Mouse (Mus musculus) cerebellum, adult 9-10 months (tissue): Measurements from ENCODE around the gene Mrgprh.
"Not testable (repeated sequence)": the region's sequence is repeated elsewhere in the genome, so short reads cannot be mapped to it uniquely, and the experiment has no call there.

Experiments
- DNase-seq: peaks from one replicate; pipeline ENCODE4 v3.0.0; 2022

Mrgprh gene

DNA sequence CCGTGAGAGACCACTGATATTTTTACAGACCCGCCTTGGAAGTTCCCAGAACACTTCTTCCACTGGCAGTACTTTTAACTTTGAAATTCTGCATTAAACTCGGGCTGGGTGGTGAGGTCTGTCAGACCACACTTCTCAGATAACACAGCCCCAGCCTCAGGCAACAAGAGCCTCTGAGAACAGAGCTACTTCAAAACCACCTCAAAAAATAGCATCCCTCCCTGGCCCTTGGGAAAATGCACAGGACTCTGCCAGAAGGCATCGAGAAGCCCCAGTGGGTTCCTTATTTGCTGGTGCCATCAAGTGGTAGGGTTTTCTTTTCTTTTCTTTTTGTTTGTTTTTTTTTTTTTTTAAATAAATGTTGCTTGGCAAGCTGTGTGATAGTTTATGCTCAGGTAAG, 7.2 kb upstream of the Mrgprh start:
- no peak for DNase-seq

DNA sequence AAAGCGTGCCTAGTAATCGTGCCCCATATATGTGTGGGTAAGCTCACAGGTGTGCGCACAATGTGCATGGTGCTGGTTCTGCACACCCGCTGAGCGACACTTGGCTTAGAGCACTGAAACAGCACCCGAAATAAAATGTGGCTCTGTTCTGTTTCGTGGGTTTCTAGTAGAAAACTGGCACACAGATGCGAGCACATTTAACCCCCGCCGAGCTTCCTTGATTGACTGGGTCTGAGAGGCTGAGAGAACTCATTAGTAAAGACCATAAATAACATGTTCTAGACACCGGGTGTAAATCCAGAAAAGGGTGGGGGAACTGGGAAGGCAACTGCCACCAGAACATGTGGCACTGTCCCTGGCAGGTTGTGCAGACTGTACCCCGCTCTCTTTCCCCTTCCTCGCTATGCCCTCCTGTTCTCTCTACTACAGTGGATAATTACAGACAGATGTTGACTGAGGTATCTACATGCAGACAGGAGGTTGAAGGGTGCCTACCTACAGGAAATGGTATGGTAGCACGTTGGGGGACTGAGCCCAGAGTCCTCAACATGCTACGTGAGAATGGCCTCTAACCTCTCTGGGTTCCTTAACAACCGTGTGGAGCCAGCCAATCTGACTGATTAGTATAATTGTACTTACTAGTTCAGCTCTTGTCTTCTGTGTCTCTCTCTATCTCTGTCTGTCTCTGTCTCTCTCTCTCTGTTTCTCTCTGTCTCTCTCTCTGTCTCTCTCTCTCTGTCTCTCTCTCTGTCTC, 3.4 kb upstream of the Mrgprh start:
- DNase-seq = peak; percentile 54

DNA sequence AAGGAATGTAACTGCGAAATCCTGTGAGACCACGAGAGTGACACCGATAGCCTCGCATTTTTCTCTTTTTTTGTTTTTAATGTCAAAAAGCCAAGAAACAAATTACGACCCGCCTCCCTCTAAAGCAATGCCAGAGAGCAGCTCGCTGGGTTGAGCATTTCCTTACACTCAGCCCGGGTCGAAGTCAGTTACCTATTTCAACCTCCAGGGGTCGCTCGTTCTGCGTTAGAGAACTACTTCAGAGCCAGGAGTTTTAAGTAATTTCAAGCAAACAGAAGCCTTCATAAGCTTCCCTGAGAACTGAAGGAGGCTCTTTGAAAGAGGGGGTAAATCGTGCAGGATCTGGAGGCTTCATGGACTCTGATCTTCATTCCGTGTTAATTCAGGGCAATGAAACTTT, 4.3 kb downstream of the Mrgprh start:
- DNase-seq = peak; percentile 86

DNA sequence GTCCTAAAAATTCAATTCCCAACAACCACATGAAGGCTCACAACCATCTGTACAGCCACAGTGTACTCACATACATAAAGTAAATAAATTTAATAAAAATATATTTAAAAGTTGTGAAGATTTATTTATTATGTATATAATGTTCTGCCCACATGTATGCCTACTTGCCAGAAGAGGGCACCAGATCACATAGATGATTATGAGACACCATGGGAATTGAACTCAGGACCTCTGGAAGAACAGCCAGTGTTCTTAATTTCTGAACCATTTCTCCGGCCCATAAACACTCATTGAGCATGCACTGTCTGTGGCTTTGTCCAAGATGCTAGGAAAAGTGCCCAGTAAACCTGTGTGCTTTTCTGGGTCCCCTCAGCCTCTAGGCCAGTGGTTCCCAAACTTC, 5.4 kb downstream of the Mrgprh start:
- no peak for DNase-seq

DNA sequence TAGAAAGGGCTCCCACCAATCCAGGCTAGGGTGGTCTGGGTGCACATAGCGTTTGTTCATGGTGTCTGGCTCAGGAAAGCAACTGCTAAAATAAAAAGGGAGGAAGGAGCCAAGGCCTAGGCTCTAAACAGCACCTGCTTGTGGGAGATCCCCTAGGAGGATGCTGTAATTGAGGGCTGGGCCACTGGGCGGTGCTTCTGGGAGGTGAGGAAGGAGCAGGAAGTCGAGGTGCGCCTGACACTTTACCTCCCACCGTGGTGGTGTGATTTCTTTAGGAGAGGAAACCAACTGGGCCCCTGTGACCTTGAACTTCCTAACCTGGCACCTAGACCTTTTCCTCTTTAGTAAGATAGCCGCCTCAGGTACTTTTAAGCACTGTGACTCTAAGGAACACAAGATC, 10.8 kb downstream of the Mrgprh start:
- DNase-seq = no peak

DNA sequence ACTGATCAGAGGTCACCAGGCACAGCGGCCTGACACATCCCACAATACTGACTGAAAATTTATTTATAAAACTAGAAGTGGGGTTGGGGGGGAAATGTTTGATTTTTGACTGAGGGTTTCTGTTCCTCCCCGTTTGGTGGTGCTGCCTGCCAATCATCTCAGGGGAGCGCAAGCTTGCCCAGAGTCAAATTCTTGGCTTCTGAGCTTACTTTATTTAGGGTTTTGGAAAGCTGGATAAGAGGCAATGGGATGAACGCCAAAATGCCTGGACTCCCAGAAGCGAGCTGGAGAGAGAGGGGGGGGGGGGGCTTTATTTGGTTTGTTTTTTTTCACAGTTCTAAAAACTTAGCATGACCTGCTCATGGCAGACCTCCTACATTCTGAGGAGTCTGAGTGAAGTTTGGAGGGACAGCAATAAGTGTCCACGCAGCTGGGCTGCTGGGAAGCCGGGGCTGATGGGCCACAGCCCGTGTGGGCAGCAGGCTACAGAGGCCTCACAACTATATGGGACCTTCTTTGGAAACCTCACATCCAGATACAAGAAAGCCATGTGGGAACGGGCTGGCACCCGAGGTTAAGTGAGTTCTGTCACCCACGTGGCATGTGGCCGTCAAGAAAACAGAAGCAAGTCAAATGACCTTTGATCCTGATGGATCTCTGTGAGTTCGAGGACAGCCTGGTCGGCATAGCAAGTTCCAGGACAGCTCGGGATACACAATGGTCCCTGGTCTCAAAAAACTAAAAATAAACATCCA, 11.4 kb downstream of the Mrgprh start:
- DNase-seq = no peak

DNA sequence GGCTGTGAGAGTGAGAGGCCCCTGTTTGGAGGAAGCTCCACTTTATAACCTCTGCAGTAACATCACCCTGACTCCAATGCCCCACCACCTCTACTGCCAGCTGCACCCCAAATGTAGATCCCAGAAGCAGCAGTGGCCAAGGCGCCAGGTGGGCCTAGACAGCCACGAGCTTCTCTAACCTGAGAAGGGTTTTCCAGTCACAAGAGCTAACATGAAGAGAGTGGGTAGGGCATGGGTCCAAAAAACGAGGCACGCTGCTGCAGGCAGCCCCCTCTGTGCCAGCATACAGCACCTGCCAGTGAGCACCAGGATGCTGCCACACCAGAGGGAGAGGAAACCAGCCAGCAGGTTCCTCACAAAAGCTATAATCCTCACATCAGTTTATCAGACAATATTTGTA, 15.2 kb downstream of the Mrgprh start:
- DNase-seq = no peak

DNA sequence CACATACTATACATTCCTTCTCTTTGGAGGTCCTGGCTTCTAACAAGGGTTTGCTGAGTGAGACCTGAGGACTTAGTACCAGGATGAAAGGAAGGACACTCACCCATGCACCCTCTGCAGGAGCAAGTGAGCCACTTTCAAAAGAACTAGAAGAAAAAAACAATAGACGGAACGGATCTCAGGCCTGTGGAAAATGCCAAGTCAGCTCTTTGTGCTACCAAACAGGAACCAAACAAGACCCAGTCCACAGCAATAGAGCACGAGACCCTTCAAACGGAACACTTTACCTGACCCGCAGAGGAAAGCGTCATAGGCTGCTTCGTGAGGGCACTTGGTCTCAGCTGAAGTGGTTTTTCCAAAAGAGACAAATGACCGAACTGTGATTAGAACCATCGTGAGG, 16.2 kb downstream of the Mrgprh start:
- DNase-seq = no peak

DNA sequence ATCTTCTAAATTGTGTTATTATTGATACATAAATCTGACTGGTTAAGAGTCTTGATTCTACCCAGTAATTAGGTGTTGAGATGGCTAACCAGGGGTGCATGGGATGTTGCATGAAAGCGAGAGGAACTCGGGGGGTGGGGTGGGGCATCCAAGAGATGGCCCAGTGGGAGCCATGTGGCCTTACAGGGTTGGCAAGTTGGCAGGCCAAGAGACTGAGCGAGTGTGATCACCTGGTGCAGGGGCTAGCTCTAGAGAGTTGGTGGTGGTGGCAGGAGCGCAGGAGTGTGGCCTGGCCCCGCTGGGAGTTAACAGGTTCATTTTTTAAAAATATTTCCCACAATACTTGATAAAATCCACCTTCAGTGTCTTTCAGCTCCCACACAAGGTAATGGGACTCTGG, 21.8 kb downstream of the Mrgprh start:
- DNase-seq = no peak

DNA sequence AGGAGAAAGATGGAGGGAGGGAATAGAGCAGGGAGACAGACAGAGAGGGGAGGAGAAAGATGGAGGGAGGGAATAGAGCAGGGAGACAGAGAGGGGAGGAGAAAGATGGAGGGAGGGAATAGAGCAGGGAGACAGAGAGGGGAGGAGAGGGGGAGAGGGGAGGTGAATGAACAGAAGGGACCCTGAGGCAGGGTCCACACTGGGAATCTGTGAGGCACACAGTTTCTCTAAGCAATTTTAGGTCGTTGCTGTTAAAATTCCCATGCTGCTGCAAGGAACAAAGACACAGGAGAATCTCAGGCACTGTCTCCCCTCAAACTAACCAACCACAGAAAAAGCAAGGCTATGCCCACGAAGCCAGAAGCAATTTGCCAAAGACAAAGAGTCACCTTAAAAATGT, 22.8 kb downstream of the Mrgprh start:
- not testable (repeated sequence) for DNase-seq

DNA sequence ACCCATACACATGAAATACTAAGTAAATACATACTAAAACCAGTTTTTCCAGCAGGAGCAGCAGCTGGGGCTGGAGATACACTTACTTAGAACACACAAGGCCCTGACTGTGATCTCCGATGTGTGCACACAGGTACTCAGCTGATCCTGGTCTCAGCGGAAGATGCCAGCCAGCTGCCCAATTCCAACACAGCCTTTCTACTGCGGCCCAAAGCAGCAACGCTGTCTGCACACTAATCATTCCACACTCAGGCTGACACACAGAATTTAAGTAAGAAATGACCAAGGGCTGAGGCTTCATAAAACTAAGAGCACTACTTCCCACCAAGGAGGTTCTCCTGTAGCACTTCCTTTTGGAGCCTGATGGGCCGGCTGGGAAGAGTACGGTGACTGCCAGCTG, 26.5 kb downstream of the Mrgprh start:
- DNase-seq = no peak

DNA sequence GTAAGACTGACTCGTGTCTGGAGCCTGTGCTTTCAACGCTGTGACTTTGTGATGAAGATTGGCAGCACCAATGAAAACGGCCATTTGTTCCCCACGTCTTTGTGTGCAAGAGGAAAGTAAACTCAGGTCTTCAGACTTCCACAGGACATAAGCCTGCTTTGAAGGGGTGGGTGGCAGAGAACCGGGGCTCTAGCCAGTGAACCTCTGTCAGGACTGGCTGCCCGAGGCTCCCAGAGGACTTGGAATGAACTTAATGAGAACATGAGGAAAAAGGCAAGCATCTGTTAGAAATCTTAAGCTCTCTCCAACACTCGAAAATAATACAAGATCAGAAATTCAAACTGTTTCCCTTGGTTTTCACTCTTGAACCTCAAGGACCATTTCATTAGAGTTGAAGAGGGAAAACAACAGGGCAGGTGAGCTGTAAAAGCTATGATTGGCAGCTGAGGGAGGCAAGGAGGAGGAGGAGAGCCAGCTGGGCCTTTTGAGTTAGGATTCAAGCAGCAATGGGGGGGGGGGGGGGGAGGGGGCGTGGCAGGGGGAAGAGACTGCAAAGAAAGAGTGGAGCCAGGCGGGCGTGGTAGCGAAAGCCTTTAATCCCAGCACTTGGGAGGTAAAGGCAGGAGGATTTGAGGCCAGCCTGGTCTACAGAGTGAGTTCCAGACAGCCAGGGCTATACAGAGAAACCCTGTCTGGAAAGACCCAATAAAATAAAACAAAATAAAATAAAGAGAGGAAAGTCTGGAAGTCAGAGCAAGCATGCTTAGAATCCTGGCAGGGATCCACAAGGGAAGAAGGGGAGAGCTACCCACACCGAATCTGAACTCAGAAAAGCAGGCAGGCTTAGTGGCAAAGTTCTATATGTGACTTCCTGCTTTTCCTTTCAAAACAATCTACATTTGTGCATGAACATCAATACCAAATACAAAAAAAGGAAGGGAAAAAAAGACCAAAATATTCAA, 27.8 kb downstream of the Mrgprh start:
- no peak for DNase-seq

DNA sequence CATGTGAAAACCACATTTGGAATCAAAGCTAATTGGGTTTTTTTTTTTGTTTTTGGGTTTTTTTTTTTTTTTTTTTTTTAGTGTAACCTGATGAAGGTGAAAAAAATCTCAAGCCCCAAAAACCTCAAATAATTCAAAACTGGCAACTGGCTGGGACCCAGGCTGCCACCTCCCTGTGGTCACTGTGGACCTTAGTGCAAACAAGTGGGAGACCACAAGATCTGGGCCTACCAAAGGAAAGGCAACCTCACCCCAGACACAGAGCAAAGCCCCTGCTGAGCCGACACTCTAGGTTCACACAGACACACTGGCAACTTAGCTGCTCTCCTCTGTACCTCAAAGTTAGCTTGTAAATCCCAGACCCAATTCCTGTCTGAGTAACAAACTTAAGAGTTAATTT, 28.5 kb downstream of the Mrgprh start:
- no peak for DNase-seq

DNA sequence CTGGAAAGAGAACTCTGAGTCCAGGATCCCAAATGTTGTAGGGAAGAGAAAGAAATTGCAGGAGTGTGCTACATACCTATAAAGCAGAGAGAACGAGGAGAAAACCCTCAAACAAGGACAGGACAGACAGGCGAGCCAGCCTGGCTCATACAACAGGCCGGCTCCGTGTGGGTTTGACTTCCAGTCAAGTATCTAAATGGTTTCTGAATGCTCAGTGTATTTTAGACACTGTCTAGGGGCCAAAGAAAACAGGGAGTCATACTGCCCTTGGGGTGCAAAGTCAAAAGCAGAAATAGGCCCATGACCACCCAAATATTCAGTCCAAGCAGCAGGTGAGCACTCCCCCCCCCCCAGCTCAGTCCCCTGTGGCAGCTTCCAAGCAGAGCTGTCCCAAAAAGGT, 30.0 kb downstream of the Mrgprh start:
- DNase-seq = no peak

DNA sequence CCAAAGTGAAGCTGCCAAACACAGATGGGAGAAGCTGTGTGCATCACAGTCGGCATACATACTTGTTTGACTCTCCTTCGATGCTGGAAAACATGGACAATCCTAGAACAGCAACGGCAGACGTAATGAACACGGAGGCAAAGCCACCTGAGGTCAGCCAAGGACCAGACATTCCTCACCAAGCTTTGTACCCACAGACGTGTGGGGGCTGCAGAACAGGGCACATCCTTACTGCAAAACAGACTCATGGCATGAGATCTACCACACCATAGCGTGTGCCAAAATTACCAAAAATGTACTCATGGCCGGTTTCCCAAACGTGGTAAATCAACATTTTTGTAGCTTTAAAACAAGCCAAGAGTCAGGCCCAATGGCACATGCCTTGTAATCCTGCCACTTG, 30.6 kb downstream of the Mrgprh start:
- no peak for DNase-seq

DNA sequence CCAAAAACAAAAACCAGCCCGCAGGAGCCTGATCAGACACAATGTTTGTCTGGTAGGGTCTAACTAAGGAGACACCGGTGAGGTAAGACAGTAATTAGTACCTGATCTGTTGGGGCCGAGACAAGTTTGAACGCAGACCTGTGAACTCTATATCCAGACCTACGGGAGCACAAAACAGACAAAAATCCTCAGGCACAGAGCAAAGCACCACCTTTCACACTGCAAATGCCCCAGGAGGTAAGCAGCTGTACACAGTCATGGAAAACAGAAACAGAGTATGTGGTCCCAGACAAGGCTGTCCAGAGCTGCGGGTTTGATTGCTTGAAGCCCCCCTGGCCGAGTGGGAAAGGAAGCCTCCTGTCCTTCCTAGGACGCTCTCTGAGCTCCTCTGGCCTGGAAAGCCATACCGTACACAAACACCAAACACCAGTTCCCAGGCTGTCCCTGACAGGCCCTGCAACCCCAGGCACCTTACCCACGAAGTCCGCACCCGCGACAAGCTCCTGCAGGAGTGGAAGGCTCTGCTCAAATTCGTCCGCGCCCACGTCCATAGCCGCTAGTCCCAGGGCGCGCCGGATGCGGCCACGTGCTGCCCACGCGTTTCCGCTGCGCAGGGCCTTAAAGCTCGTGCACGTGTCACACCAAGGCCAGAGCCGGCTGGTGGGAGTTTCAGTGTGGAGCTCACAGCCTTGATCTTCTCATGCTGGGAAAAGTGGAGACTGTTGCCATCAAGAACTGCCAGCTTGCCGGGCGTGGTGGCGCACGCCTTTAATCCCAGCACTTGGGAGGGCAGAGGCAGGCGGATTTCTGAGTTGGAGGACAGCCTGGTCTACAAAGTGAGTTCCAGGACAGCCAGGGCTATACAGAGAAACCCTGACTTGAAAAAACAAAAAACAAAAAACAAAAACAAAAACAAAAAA, 33.8 kb downstream of the Mrgprh start, which contains the start of gene Pnldc1:
TSS of gene Pnldc1 (minus strand) at position 870 of the 920 bp plus-strand sequence.
- no peak for DNase-seq

DNA sequence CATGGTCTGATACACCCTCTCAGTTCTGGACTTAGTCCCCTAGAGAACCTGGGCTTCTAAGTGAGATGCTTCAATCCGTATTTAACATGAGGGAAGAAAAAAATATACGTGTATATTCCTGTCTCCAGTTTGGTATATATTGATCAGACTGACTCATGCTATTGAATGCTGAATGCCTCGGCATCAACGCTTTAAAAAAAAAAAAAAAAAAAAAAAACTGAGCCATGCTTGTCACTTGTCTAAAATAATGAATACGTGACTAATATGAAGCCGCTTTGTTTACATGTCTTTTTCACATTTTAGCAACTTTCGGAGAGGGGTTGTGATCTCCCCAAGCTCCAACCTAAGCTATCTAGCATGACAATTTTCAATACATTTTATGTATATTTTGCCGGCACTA, 34.6 kb downstream of the Mrgprh start:
- no peak for DNase-seq

DNA sequence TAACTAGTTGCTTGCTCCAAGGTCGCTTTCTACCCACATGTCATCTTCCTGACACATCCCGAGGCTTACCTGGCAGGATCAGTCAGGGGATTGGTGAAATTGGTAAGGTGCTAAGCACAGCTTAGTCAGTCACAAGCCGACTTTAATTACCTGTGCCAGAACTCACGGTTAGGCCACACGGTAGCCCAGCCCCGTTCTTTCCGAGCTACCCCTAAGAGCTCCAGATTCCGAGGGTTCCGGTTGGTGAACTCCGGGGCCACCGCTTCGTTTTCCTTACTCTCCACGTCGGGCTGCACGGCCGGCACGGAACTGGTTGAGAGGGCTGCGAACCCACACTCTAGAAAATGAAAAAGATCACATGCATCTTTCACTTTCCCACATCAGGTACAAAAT, 39.6 kb downstream of the Mrgprh start, which contains the start of gene Tcp1:
TSS of gene Tcp1 (plus strand) at position 214 of the 393 bp plus-strand sequence.
- no peak for DNase-seq

DNA sequence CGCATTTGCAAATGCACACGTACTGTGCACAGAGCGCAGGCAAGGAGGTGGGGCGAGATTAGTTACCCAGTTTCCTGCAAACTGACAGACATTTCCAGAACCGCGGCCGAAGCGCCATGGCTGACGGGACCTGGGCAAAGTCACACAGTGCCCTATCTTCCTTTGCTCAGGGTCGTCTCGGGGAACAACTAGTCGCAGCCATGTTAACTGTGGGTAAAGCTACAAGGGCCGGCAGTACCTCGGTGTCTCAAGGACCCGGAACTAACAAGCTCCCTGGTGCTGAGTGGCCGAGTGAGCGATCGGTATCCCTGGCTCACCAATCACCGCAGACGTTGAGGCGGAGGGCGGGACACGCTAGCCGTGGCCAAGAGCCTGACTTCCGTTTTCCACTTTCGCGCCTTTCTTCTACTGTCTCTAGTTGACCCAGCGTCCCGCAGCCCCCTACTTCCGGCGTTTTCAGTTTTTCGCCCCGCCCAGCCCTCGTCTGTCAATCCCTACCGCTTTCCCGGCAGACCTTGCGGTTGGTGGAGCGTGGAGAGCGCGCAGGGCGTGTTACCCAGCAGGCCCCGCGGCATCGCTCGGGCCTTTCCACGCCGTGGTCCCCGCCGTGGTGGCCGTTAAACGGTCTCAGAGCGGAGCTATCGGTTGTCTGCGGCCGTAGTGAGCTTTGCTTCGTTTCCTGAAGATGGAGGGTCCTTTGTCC, 40.2 kb downstream of the Mrgprh start, which contains the start of gene Mrpl18:
TSS of gene Mrpl18 (minus strand) at position 465 of the 703 bp plus-strand sequence.
- DNase-seq = peak; percentile 99

DNA sequence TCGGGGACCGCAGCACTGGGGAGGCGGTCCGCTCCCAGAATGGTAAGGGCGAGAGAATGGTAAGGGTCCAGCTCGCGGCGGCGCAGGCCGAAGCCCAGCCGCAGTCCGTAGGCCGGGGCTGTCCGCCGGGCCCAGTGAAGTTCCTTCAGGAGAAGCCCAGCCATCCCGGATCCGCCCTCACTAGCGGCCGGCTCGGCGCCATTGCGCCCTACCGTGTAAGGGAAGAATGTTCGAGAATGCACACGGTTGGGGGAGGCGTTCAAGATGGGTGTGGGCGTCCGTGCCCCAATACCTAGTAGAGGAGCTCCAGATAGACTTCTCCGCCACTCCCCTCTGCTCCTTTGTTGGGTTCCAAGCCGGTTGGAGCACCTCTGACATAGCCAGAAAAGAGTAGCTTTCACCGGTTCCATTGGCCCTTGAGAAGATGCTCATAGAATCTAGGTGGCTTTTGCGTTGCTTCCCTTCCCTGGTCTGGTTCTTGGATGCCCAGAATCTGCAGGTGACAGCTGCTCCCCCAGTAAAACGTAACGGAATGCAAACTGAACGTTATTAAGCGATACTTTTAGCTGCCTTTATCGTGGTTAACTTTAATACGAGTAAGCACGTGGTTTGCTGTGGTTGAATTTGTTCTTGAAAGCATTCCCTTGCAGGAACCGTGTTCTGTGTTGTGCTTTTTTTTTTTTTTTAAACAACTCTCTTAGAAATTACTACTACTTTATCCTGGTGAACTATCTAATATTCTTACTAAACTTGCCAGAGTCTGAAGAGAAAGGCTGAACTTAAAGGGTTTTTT, 41.0 kb downstream of the Mrgprh start:
- peak; percentile 68 for DNase-seq
